Mouse (Mus musculus) telencephalon, adult 2 months (tissue): ENCODE data around the gene Tesk1.
A peak's percentile ranks its signal among the peaks of the same experiment; 100 is the strongest.

ENCODE experiments used
- DNase-seq: peaks from one replicate; pipeline ENCODE4 v3.0.0-alpha.2; 2011; ENCODE audit warnings: low read depth, low spot score

The Tesk1 gene

DNA sequence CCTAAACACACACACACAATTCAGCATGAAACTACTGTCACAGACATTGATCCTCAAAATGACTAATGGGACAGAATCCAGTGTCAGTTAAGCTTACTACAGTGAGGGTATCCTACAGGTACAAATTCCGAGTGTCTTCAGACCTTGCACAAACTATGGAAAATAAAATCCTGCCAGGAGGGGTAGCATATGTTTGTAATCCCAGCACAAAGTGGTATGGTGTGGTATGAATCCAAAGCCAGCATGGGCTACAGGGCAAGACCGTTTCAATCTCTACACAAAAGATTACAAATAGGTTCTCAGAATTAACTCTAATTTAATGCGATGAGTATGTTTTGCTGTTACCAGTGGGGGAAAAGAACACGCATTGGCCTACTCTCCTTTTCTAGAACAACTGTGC lies at the start of gene Tesk1:
Gene Tesk1 (plus strand): TSS at position 301 of the 400 bp plus-strand sequence.
- DNase-seq = no peak

DNA sequence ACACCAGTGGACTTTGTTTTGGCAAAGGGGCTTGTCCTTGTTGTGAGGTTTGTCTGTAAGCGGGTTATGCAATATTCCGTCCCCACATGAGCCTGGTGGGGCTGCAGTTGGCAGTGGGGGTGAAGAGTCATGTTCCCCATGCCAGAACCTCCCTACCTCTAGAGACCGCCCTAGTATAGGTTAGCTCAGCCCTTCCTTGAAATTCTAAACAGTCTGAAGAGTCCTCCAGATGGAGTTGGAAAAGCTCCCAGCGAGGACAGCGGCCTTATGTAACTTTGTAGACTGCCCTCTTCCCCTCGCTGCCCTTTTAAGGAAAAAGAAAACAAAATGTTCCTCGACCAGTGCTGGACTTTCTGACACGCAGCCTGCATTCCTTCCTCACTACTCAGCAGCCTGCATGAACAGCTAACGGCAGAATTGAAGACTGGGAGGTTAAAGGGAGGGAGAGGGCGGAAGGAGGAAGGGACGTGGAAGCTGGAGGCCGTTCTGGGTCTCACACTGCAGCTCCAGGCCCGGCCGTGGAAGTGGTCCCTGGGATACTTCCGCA lies 47.3 kb upstream of the Tesk1 start:
- DNase-seq = no peak

DNA sequence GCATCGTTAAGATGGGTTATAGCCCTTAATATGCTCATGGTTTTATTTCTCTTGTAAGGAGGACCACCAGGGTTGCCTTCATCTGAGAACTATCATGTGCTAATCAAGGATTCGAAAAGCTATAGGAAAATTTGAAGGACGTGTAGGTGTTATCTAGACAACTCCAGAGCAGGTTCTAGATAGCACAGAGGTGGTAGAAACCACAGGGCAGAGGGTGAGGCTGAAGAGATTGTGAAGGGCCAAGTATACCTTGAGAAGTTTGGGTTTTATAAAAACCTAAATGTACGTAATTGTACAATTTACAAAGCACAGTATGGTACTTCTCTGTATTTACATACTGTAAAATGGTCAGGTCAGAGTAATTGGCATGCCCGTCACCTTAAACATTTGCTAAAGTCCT lies 46.6 kb upstream of the Tesk1 start:
- no peak for DNase-seq

DNA sequence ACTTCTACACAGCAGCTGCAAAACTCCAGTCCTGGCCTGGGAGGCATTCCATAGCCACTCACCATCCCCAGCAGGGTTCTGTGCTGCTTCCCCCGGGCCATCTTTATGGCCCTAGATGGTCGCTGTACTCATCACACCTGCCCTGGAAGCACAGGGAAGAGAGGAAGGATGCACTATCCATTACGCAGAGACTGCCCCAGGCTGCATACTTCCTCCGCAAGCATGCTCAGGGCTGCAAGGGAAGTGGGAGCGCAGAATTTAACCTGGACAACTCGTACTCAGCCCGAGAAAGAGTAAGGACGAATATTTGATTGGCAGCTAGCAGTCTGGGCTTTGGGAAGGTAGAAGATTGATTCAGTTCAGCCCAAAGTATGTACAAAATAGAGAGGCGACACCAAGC lies 45.9 kb upstream of the Tesk1 start:
- no peak for DNase-seq

DNA sequence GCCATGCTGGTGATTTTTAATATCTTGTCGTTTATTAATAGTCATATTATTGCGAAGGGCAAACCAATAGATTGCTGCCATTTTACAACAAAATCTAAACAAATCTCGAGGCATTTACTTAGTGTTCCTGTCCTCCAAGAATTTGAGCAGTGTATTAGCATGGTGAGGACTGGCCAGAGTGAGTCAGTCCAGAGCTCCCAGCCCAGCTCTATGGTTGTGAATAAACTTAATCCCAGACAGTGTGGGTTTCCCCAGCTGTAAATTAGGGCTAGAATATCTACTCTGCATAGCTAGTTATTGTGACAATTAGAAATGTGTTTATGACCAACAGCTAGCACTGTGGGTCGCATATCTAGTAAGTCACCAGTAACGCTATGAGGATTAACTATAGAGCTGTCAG lies 45.4 kb upstream of the Tesk1 start:
- no peak for DNase-seq

DNA sequence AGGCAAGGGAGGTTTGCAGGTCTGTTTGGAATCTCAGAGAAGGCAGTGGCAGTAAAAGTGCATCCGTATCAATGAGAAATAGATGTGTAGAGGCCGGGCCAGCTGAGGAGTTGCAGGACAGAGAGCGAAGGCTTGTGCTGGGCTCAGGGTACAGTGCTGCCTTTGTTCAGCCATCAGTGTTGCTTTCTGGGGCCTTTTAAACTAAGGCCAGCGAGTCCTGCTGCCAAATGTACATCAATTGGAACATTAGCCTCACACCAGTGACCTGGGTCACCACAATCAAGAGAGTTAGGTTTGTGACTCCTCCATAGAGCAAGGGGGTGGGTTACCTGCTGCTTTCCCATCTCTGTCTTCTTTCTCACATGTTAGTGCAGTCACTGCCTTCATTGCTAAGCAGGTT lies 43.7 kb upstream of the Tesk1 start:
- no peak for DNase-seq

DNA sequence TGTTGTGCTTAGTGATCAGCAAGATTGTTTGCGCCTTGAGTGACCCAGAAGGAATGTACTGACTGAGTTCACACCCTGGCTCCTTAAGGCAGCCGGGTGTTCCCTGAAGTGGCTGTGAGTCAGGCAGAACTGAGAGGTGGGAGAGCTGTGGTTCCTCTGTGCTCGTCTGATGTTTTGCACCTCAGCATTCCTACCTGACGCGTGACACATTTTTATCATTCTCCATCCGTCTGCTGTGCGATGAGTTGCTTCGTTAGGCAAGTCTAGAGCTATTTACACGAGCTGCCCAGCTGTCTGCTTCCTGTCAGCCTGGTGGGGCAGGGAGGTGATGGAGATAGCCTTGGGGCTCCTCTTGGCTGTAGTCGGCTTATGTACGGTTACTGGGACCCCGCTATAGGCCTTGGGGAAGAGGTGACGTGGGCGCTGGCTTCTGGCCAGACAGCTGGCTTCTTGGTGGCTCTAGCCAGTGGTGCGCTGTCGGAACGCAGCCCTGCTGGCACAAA lies 42.9 kb upstream of the Tesk1 start:
- no peak for DNase-seq

DNA sequence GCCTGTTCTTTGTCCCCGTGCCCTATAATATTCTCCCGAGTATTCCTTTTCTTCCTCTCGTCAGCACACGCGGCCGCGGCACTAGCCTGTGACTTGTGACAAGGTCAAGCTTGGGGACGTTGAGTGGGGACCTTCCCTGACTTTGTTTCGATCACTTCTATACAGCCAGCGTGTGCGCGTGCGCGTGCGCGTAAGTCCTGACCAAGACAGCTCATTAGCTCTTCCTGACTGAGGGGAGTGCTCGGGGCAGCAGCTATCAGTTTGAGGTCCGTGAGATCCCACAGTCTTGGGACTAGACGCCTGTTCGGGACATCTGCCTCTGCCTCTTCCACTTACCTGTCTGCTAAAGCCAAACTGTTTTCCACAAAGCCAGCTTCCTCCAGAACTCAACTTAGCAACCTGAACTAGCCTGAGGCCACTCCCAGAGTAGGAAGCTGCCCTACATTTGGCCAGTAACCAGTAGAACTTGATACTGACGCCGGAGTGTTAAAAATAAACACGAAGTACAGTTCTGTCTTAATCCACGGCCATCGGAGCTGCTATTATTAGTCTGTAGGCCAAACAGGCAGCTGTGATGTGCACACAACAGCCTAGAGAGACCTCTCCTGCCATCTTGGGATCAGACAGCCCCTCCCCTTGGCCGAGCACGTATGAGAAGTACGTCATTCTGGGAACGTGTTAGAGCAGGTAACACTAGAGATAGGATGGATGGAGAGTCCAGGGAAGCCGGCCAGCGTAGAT lies 42.2 kb upstream of the Tesk1 start:
- no peak for DNase-seq

DNA sequence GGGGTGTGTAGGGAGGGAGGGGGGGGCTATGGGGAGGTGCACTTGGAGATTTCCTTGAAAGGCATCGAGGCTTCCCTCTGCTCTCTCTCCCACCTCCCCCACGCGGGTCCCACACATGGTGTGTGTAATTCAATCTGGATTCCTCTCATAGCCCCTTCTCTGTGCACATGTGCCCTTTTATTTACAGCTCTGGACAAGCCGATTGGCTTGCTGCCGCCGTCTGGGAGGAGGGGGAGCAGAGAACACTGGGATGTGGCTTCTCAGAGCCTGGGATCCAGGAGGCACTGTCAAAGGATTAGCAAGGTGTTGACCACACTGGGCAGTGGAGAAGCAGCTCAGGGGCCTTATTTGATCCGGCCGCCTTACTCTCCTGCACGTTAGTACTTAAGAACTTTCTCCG lies 40.8 kb upstream of the Tesk1 start:
- no peak for DNase-seq

DNA sequence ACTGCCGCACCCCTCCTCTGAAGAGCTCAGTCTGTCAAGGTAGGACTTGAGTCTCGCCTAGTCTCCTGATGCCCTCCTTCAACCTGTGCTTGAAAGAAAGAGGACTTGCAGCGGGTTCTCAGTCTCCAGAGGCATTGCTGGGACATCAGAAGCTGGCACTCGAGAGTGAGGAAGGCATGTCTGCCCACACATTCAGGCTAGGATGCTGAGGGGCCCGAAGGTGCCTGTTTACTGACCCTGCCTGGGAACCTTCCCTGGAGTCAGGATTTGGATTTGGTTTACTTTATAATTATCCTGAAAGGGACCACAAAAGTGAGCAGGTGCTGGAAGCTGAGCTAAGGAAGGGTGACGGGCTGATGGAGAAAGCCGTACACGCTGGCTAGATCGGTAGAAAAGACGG lies 40.3 kb upstream of the Tesk1 start:
- no peak for DNase-seq

DNA sequence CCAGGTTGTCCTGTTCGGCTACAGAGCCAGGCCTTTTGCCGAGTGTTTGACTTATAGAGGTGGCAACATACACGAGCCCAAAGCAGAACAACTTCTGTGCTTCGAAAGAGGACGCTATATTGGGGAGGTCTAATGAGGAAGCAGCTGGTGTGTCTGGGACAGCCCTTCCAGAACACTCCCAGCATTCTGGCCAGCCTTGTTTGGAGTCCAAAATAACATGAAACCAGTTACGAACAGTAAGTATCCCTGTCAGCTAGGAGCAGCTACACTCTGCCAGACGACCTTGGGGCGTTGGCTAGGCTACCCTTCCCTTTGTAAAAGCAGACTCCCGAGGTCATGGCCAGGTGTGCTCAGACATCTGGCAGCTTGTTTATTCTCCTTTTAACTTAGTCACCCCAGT lies 39.5 kb upstream of the Tesk1 start:
- DNase-seq = no peak

DNA sequence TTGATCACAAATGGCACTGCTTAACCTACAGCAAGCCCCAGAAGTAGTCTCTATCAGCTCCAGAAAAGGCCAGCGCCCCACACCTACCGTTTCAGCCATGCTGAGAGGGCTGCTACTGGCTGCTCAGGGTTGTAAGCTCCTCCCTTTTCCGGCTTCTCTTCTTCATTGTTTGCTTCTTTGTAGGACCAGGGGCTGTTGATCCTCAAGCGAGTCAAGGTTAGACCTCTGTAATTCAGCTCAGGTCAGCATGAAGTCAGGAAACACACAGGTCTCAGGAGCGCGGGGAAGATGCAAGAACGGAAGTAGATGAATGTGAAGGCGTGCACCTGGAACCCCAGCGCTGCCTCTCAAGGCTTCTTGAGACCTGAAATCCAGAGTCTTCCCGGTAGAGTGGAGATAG lies 37.0 kb upstream of the Tesk1 start:
- no peak for DNase-seq

DNA sequence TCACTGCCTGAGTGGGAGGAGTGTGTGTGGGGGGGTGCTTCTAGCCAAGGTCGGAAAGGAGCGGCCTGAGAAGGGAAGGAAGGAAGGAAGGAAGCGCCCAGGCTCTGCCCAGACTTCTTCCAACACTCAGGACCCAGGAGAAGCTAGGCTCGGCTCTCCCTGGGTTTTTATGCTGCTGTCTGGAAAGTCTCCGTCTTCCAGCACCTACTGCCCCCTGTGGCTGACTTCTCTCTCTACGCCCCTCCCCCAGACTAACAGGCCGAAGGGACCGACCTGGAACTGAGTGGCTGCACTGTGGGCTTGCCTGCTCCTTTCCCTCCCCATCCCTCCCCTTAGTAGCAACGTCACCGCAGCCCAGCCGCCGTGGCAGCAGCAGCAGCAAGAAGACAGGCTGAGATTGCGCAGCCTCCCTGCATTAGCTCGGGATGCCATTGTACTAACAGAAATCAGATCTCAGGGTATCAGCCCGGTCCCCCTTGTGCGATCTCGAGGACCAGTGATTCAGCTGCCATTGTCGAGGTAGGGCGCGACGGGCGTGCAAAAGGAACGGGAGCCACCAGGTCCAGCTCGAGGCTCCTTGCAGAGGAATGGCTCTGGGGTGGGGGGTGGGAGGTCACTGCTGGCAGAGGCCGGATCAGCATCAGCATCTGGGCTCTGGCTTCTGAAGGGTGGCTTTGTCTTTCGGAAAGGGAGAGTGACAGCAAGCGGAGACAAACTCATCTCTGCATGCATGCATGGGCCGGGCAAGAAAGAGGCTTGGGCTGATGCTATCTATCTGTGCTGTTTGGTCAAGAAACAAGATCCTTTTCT lies 35.4 kb upstream of the Tesk1 start:
- DNase-seq = peak; percentile 82

DNA sequence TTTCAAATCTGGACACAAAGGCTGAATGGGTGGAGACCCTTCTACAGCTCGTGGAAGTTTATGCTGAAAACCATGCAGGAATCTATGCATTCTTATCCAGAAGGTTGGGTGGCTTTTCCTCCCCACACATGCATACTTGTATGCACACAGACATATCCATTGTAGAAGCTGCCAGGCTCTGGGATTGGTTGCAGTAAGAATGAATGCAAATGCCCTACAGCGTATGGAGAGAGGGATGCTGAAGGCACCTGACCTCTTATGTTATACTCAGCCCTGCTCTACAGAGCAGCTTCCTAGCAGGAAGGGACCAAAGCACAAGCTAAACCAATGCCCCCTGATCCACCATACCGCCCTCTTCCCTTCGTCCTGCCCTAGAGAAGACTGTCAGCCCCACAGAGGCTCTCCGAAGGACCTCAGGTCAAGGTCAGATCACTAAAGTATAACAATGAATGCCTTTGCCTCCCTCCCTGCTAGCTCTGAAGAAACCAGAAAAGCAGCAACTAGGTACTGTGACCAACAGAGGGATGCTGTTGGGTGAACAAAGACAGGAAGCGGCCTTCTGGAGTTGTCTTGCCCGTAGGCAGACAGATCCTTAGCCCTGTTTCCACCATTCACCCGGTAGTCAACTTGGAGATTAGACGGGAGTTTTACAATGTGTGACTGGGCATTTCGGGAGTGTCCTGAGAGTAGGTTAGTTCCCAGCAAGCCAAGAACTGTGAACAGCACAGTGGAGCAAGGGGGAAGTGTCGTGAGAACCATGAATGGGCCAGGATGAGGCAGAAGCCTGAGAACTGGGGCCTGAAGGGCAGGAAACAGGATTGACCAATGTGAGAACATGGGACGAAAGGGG lies 34.4 kb upstream of the Tesk1 start:
- no peak for DNase-seq

DNA sequence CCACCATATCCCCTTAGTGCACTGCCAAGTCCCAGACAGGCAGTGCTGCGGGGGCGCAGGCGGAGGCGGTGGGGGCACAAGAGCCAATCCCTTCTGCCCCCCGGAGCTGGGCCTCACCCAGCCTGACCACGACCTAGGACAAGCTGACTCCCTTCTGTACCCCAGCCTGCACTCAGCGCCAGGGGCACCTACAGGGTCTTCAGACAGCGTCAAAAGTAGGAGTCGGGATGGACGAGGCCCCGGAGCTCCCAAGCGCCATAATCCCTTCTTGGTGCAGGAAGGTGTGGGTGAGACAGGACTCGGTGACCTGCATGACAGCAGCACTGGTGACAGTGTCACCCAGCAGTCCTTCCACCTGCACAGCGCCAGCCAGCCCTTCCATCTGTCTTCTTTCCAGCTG lies 27.0 kb upstream of the Tesk1 start:
- DNase-seq = no peak

DNA sequence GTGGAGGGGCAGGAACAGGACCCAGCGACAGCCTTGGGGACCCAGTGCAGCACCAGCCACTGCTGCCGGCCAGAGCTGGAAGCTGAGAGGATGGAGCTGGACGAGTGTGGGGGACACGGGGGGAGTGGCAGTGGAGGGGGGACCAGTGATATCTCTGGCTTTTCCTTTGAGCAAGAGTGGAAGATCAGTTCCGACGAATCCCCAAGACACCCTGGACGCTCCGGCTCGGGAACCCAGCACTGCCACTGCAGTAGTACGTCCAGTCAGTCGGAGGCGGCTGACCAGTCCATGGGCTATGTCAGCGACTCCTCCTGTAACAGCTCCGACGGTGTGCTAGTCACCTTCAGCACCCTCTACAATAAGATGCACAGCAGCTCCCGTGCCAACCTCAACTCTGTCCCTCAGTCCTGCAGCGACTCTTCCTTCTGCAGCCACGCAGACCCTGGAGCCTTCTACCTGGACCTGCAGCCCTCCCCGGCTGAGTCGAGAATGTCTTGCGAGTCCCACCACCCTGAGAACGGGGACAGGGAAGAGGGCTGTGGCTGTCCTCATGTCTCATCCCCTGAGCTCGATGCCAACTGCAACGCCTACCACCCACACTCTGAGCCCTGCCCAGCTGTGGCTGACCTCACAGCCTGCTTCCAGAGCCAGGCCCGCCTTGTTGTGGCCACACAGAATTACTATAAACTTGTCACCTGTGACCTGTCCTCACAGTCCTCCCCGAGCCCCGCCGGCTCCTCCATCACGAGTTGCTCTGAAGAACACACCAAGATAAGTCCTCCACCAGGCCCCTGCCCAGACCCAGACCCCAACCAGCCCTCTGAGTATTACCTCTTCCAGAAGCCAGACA lies 26.3 kb upstream of the Tesk1 start:
- no peak for DNase-seq

DNA sequence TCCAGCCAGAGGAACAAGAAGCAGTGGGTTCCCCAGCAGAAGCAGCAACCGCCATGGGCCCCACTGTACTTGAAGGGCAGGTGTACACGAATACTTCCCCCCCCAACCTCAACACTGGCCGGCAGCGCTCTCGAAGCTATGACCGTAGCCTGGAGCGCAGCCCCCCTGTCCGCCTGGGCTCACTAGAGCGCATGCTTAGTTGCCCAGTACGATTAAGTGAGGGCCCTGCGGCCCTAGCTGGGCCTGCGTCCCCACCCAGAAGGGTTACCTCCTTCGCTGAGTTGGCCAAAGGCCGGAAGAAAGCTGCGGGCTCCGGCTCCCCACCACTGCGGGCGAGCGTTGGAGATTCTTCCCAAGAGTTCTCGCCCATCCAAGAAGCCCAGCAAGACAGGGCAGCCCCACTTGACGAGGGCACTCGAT lies 25.7 kb upstream of the Tesk1 start:
- DNase-seq = no peak

DNA sequence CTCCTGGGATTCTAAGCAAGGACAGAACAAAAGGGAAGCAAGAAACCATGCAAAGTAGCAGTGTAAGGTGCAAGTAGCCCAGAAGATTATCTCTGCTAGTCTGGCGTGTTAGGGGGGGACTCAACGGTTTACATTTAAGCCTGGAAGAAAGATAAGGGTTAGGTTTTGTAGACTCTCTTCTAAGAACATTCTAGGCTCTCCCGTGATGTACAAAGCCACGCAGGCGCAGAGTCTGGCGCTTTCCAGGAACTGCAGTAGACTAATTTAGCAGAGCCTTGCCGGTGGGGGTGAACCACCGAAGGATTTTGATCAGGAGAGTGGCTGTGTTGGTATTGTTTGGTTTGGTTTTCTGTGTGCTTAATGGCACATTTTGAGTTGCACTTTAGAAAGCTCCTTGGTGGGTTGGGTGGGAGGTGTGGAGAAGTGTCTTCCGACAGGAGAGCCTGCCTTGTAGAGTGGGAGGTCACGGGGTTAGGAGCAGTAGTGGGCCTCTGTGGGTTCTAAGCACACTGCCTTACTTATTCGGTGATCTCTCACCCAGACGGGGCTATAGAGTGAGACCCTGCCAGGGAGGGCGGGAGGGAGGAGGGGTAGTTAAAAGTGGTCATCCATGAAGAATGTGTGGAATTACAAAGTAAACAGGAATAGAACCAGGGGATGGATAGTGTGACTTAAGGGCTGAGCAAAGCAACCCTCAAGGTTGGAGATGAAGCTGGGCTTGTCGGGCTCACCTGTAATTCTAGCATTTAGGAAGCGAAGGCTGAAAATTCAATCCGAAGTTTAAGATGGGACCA lies 24.3 kb upstream of the Tesk1 start:
- DNase-seq = no peak

DNA sequence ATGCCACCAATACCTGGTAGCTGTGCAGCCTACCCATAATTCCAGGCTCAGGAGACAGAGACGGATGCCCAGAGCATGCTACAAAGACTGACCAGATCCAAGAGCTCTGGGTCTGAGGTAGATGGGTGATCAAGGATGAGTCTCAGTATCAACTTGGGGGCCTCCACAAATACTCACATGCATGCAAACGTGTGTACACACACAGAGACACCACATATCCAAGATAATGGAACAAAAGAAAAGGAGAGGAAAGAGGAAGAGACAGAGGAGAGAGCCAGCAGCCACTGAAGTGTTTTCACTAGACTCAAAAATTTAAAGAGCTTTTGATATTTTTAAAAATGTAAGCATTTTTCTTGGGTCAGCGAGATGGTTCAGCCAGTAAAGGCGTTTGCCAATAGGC lies 23.3 kb upstream of the Tesk1 start:
- DNase-seq = no peak
